Mouse (Mus musculus) gonadal fat pad, adult 2 months (tissue): ENCODE results near the gene Map3k5. TPM values are rescaled to one million over a fixed set of nuclear protein-coding genes. Genes with fewer than 3 reads are reported as not detected.

ENCODE experiments used
- DNase-seq: peaks from one replicate; pipeline ENCODE4 v3.0.0-alpha.2; 2012; ENCODE audit warnings: low read depth
- polyA plus RNA-seq: library from polyadenylated mRNA; depleted of rRNA; stranded (reverse); fragments of >200 nt; gene quantifications from 2 replicates; pipeline ENCODE4 v1.2.3, GENCODE M21; 2012

Gene Map3k5
- polyA plus RNA-seq, 1 experiment: 8.5 TPM

DNA sequence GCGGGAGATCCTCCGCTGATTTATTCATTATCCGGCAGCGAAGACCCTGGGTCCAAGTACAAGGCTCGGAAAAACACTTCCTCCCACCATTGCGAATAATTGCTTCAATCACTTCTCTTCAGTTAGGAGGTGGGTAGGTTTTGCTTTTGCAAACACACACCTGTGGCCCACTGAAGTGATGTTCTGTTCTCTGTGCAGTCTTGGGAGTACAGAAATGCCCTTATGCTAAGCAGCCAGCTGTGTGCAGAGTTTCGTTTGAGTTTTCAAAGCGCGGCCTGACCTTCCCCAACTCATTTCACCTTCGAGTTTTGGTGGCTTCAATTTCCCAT lies 987 bp downstream of the Map3k5 start:
- DNase-seq: no peak

DNA sequence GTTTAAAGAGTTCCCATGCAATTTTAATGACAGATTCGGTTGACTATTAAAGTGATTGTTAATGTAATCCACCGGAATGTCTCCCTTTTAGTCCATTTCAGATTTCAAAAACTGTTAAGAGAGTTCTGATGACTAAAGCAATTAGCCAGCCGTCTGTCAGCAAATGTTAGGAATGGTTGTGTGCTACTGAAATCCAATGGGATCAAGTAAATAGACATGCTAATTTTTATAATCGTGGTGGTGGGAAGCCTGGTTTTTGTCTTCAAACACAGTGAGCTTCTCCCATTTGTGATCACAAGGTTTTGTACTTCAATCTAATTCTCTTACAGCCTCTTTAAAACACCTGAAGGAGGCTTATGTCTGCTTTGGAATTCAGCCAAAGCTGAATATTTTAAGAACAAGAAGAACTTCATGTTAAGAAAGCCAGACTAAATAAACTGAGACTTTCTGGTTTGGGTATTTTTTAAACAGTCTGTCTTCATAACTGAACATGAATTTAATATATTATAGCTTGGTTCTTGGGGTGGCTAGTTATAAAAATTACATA lies 1.6 kb downstream of the Map3k5 start:
- no peak for DNase-seq

DNA sequence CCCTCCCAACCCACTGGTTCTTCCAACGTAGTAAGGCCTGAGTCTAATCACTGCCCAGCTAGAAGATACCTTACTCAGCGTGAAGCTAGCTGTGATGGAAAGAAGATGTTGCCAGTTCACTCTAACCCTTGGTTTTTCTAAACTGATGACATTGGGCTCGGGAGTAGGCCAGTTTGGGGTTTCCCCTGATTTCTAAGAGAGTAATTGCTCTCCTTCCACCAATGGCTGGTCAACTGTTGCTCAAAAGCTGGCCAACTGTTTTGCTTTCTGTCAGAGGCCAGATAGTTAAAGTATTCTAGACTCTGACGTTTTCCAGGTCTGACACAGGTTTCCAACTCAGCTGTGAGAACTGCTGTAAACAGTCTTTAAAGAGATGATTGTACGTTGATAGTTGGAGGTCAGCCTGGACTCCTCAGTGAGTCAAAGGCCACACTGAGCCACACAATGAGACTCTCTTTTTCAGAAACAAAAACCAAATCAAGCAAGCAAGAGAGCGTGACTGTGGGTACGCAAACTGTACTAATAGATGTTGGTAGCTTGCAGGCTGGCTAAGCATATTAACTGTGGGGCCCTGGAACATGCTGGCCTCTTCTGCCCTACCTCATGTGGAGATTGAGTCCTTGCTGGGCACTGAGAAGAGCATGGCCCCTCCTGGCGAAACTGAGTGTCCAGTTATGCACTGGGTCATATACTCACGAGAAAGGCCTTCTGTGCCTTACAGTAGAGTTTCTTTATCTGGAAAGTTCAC lies 2.9 kb downstream of the Map3k5 start:
- no peak for DNase-seq

DNA sequence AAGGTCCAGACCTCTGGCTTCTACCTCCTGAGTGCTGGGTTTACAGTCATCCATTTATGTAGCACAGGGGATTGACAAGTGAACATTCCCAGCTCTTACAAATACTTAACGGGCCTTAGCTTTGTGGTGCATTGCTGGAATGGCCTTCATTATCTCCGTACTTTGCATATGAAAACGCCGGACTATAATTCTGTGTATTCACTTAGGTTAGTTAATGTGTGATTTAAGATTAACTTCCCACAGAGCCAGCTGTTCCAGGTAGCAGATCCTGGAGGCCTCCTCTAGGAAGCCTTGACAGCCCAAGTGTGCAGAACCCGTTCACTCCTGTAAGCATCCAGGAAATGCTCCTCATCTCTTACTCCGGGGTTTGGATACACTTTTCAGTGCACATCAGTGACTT lies 4.5 kb downstream of the Map3k5 start:
- no peak for DNase-seq

DNA sequence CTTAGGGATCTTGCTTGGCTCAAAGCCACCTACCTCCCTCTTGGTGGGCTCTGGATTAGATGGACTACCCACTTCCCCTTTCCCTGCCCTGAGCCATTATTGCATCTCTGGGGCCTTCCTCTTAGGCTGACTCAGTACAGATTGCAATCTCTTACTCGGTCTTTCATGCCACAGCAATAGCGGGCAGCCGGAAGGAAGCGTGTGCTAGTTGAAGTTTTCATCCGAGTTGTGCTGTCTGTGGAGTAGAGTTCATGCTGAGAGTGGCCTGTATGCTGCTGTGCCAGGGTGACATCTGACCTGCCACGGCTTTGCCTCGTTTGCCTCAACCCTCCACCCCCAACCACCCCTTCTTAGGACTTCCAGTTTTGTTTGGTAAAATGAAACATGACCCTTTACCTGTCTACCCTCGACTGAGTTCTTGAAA lies 5.0 kb downstream of the Map3k5 start:
- no peak for DNase-seq

DNA sequence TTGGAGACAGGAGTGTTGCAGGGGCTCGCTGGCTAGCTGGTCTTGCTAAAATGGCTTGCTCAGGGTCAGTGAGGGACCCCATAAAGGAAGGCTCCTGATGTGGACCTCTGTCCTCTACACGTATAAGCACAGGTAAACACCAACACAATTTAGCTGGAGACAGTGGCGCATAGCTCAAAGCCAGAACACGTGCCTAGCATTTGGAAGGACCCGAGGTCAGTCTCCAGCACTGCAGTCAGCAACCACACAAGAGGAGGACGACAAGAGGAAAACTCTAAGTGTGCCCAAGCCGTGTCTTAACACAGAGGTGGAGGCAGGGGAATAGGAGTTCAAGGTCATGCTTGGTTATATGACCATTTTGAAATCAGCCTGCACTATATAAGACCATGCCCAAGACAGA lies 5.9 kb downstream of the Map3k5 start:
- no peak for DNase-seq

DNA sequence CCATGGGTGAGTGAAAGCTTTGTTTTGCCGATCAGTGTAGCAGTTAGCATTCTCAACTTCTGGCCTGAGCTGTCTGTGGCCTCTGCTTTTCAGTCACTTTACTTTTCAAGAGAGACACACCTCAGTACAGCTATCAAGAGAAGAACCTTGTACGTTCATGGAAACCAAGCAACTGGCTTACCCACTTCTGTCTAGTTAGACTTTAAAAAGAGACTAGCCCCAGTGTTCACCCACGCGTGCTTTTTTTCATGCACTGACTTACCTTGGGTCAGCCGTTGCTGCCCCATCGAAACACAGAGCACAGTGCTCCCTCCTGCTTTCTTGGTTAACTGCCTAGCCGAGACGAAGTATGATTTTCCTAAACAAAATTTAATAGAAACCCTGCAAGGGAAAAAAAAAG lies 6.4 kb downstream of the Map3k5 start:
- no peak for DNase-seq

DNA sequence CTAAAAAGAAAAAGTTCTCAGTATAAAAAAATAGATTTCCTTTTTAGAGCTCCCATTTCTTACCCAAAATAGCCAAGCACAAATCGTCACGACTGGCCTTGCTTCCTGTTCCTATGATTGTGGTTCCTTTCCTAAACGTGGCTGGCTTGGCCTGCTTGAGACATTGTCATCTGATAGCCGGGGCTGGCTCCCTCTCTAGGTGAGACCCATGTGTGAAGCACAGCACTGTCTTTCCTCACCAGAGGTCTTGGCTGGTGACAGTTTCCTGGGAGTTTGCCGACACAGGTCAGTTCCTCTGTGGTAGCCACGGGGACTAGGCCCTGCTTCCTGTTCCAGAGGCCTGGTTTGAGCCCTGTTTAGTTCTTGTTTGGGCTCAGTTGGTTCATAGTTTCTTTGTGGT lies 6.8 kb downstream of the Map3k5 start:
- no peak for DNase-seq

DNA sequence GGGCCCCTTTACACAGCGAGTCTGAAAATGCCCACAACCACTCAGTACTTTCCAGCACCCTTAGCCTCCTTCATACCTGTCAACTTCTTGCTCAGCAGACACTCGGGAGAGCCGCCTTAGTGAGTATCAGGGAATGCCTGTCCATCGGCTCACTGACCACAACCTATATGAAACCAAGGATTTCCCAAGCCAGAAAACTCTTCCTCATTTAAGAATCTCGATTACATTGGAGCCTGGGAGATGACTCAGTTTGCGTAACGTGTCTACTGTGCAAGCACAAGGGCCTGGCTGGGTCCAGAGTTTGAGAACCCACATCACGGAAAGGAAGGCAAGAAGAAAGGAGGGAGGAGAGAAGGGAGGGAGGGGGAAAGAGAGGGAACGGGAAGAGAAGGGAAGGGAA lies 7.6 kb downstream of the Map3k5 start:
- DNase-seq: no peak

DNA sequence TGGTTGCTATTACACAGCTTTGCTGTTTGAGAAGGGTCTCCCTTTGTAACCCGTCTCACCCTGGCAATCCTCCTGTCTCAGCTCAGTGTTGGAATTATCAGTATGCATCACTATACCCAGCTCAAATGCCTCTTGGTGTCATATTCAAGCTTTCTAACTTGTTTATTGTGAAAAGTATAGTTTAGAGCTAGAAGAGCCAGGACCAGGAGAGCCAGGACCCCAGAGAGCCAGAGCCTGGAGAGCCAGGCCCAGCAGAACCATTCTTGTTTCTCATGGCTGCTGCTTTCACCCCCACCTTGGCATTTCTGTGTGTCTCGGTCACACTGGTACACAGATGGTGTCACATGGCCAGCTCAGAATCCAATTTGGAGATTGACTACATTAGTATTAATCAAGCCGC lies 8.3 kb downstream of the Map3k5 start:
- no peak for DNase-seq

DNA sequence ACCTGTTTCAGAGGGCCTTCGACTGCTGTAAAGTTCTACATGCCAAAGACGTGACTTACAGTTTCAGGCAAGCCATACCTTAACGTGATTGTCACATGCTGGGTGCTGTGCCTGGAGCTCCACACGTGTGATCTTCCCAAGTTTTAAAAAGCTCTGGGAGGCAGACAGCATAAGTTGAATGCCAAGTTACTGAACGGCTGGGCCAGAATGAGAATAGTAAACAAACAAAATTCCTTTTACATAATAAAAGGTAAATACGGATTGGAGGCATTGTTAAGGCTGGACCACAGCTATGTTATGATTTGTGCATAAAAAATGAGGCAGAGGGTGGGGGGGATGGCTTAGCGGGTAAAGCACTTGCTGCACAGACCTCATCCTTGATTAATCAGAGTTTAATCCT lies 11.4 kb downstream of the Map3k5 start:
- DNase-seq: no peak

DNA sequence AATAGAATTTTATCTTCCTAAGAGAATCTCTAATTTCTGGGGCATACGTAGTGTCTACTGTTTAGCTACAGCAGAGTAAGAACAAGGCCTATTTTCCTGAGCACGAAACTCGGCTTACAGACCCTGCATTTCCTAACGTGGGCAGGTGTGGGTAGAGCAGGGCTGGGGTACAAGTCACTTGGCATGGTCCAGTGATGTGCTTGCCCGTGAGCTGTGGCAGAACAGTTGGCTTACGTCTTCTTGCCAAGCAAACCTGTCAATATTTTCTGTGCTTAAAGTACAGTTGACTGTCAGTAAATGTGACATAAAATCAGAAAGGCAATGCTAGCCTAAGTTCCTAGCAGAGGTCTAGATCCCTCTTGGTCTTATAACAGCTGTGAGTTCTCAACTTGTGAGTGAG lies 12.4 kb downstream of the Map3k5 start:
- DNase-seq: no peak

DNA sequence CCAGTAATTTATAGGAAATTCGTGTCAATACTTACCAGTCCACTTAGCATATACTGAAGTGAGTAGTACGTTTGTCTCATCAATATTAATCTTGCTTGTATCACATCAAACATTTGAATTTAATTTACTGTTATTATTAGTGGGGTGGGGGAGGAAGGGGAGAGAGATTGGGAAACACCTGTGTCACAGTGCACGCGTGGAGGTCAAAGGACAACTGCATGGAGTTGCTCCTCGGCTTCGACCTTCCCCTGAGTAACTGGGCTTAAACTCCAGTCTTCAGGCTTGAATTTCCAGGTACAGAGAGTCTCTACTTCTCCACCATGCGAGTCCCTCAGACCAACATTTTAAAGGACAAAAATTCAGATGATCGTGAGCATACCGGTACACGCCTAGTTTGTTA lies 13.2 kb downstream of the Map3k5 start:
- DNase-seq: no peak

DNA sequence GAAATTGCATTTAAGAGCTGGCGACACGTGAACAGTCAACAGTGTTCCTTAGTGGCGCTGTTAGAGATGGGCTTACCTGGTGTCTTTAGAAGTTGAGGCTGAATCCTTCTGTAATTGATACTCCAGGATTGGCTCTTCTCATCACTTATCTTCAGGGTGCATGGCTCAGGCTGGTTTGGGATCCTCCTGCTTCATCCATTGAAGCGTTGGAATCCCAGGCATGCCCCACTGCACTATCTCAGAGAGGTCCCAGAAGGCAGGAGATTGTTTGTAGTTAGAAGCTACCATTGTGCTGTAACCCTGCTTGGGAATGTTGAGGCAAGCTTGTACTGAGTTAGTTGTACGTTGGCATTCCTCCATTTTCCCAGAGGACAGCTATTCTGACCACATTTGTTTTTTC lies 13.6 kb downstream of the Map3k5 start:
- no peak for DNase-seq

DNA sequence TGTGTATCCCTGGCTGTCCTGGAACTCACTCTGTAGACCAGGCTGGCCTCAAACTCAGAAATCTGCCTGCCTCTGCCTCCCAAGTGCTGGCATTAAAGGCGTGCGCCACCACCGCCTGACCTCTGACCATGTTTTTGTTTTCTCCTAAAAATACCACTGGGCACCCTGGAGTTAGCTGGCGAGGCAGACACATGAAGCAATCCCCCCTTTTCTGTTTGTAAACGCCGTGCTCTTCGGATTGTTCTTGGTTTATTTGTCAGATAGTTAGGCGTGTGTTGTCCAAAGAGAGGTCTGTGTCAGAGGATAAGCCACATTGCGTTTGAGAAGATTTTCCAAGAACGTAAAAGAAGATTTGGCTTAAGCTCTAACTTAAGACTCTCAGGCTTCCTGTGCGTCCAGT lies 14.1 kb downstream of the Map3k5 start:
- DNase-seq: no peak

DNA sequence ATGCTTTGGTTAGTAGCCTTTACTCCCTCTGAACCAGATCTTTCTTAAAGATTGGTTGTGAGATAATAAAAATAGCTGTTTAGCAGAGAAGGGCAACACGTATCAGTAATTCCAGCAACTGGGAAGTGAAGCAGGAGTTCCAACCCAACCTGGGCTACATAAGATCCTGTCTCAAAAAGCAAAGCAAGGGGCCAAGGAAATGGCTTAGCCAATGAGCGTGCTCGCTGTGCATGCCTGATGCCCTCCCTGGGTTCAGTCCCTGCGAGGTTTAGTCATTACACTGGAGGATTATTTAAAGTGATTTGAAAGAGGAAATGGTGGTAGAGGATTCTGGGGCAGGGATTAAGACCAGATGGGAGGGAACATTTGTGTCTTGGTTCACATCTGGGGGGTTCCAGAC lies 14.8 kb downstream of the Map3k5 start:
- DNase-seq: no peak

DNA sequence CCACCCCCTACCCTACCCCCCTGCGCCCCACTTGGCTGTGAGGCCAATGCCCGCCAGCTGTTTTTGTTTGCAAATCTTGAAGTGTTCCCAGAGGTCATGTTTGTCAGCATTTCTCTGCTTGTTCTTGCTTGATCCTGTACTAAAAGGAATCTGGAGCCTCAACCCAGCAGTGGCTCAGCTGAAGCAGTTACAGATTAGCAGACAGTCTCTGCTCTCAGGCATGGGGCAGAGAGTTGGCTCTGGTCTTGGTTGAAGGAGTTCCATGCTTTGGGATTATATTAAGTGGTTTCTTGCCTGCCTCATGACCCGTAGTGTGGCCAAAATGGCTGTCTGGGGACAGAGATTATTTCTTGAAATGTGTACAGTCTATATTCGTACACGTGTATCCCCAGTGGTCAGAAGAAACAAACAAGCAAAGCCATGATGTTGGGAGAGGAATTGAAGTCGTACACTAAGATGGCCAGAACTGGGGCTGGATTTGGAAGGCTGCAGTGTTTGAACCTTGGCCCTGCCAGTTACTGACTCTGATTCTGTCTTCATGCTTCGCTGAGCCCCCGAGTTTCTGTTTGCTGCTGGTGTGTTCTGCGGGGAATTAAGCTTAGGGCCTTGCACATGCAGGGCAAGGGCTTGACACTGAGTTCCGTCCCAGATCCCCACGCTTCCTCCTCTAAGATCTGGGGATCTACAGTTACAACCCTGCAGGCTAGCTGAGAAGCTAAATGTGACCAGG lies 18.9 kb downstream of the Map3k5 start:
- no peak for DNase-seq

DNA sequence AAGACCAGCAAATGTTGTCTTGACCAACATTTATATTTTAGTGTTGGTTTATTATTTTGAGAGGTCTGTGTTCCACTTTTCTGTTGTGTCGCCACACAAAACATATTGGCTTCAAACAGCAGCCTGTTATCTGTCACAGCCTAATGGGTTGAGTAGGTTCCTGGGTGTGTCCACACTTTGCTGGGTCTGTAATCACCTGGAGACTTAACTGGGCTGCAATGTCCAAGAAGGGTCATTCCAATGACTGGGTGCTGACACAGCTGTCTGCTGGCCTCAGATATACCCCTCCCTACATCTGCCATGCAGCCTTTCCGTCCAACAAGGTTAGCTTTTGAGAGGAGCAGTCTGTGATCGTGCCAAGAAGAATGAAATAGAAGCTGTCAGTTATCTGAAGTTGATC lies 20.3 kb downstream of the Map3k5 start:
- no peak for DNase-seq

DNA sequence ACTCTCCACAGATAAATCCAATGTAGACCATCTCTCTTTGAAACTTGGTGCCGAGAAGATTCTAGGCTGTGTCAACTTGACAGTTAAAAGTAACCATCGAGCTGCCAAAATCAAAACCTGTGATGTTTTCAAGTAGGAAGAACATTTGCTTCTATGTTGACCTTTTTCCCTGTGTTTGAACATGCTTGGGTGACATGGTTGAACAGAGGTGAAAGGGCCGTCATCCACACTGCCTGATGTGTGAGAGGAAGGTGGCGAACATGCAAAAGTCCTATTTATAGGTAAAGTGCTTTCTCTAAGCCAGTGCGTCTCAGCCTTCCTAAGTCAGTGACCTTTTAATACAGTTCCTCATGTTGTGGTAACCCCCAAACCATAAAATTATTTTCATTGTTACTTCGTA lies 21.5 kb downstream of the Map3k5 start:
- DNase-seq: no peak

DNA sequence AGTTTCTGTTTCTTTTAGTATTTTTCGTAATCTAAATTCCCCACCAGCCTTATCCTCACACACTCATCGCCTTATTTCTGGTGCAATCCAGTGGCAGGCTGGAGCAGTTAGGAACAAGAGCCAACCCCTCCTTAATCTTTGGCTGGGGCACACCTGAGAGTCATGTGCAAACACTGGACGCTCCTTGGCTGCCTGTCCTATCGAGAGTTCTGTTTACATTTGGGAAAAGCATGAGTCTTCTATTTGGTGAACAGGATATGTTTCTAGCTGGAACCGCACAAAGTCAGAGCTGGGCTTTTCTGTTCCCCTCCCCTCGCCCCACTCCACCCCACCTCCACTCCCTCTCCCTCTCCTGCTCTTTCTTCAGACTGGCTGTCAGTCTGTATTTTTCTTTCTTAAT lies 22.5 kb downstream of the Map3k5 start:
- DNase-seq: no peak

DNA sequence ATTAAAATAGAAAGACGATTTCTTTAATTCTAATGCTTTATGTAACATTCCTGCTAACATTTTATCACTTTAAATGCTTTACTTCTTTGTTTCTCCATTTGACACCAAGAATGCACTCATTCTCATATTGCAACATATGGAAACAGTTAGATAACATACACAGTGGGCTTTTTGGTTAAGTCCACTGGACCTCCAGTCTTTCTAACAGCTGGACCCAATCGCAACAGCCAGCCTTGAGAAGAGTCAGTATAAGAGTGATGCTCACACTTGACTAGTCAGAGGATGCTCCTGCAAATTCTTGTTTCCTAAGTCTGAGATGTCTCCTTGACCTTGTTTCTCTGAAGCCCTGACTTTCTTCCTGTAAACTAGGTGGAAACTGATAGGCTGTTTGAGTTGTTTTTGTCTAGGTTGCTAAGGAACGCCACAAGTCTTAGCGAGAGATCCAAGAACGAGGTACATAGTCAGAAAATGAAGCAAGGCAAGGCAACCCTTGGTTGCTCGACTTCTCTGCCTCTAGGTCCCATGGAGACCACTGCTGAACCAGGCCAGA lies 26.6 kb downstream of the Map3k5 start:
- DNase-seq: no peak

DNA sequence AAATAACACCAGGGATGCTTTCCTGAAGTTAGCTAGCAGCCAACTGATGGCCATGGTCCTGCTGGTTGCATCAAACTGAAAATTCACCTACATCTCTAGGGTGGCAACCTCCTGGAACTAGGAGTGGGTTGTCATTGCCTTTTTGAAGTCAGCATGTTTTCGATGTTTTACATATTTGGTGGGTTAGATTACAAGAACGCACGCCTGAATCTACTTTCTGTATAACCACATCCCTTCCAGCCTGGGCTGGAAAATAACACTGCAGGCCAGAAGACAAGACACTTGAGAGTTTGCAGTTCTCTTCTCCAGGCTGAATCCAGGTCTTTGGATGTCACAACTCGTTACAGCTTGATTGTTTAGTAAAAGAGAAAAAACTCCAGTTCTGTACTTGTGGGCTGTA lies 28.5 kb downstream of the Map3k5 start:
- no peak for DNase-seq

DNA sequence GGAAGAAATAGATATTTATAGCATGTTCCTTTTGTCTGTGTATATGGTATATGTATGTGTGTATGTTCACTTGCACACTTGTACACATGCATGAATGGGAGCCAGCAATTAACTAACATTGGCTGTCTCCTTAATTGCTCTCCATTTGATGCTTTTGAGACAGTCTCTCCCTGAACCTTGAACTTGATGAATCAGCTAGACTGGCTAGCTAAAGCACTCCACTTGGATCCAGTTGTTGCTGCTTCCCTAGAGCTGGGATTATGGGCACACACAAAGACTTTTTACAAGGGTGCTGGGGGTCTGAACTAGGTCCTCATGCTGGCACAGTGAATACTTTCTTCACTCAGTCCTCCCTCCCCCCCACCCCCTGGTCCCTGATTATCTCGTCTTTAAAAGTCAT lies 28.9 kb downstream of the Map3k5 start:
- DNase-seq: no peak
